Mouse (Mus musculus) midbrain, embryonic 16.5 days (tissue): ENCODE measurements around the gene Cers1. TPM values are rescaled to one million over a fixed set of nuclear protein-coding genes. Genes with fewer than 3 reads are reported as not detected.

ENCODE experiments used
- ATAC-seq: fragments of 200-750 bp; cut with Nextera tagmentation; 2 replicates; pipeline ENCODE4 v1.8.0; 2017; ENCODE audit warnings: moderate TSS enrichment
- H3K27ac ChIP-seq: fragments of 300-500 bp; sonication (generic); 2 replicates; pipeline ENCODE4 v1.5.1; 2014; ENCODE audit warnings: mild to moderate bottlenecking, low read length, mixed read lengths
- H3K27me3 ChIP-seq: fragments of 300-500 bp; sonication (generic); 2 replicates; pipeline ENCODE4 v1.6.1; 2014; ENCODE audit warnings: low read depth, low read length, mixed read lengths; ENCODE audit not compliant: control insufficient read depth, insufficient read depth
- H3K36me3 ChIP-seq: fragments of 300-500 bp; sonication (generic); 2 replicates; pipeline ENCODE4 v1.6.1; 2014; ENCODE audit warnings: mild to moderate bottlenecking, low read length, moderate library complexity, mixed read lengths; ENCODE audit not compliant: control insufficient read depth, insufficient read depth
- H3K4me1 ChIP-seq: fragments of 300-500 bp; sonication (generic); 2 replicates; pipeline ENCODE4 v1.6.1; 2014; ENCODE audit warnings: mild to moderate bottlenecking, low read length, mixed read lengths; ENCODE audit not compliant: control insufficient read depth, insufficient read depth
- H3K4me2 ChIP-seq: fragments of 300-500 bp; sonication (generic); 2 replicates; pipeline ENCODE4 v1.6.1; 2014; ENCODE audit warnings: mild to moderate bottlenecking, low read length, mixed read lengths
- H3K4me3 ChIP-seq: fragments of 300-500 bp; sonication (generic); 2 replicates; pipeline ENCODE4 v1.5.1; 2014; ENCODE audit warnings: low read depth, mild to moderate bottlenecking, low read length, moderate library complexity, mixed read lengths
- H3K9ac ChIP-seq: fragments of 300-500 bp; sonication (generic); 2 replicates; pipeline ENCODE4 v1.6.1; 2014; ENCODE audit warnings: low read depth, low read length, mixed read lengths
- H3K9me3 ChIP-seq: fragments of 300-500 bp; sonication (generic); replicated peaks from 2 replicates; pipeline ENCODE4 v1.6.1; 2014; ENCODE audit warnings: mild to moderate bottlenecking, low read length, mixed read lengths; ENCODE audit not compliant: control insufficient read depth, poor library complexity, severe bottlenecking
- WGBS: fragments of 180-500 bp; shearing (Covaris S2); extraction: QIAGEN DNeasy Blood & Tissue Kit; methylation state at CpG from one replicate; pipeline ENCODE4 v1.1.7; 2014; 5-methylcytosine and 5-hydroxymethylcytosine counted together
- polyA plus RNA-seq: library from polyadenylated mRNA; unstranded; fragments of >200 nt; fragmentation: Nextera tagmentation; extraction: Ambion mirVana; gene quantifications from 2 replicates; pipeline ENCODE4 v1.2.1, GENCODE M21; 2015

Gene Cers1
- polyA plus RNA-seq, 1 experiment from 2014 or later = 42.1 TPM

GRCm38 (mm10) chr8:70342007-70342406 lies 26.4 kb downstream of the Cers1 start:
- Histone ChIP-seq H3K36me3 (peaks cover 47% of the 10 kb centered on the region), H3K27me3 (no peaks in the 10 kb centered on the region), H3K4me3 (no peak overlapping the region), H3K4me2 (no peak overlapping the region), H3K9ac (no peak overlapping the region), H3K4me1 (no peaks in the 10 kb centered on the region), H3K9me3 (no peaks in the 10 kb centered on the region), H3K27ac (no peak overlapping the region)
- no peak for ATAC-seq
- WGBS = 91% methylated on average over 14 of the region's 14 CpGs

- Histone ChIP-seq H3K9ac (no peak overlapping the region), H3K4me3 (no peak overlapping the region), H3K4me1 (no peaks in the 10 kb centered on the region), H3K9me3 (no peaks in the 10 kb centered on the region), H3K27me3 (no peaks in the 10 kb centered on the region), H3K36me3 (peaks cover 36% of the 10 kb centered on the region), H3K27ac (no peak overlapping the region), H3K4me2 (no peak overlapping the region)
- WGBS = 90% methylated on average over 7 of the region's 7 CpGs
- ATAC-seq = no peak
These were observed 27.5 kb downstream of the Cers1 start for GRCm38 (mm10) chr8:70343076-70343475.

- H3K36me3 ChIP-seq = peaks cover 30% of the 10 kb centered on the region
These were observed 28.1 kb downstream of the Cers1 start for GRCm38 (mm10) chr8:70343696-70344095.

GRCm38 (mm10) chr8:70344279-70344678 lies 28.7 kb downstream of the Cers1 start:
- WGBS = 90% methylated on average over 2 of the region's 2 CpGs
- Histone ChIP-seq H3K4me2 (no peak overlapping the region), H3K27me3 (no peaks in the 10 kb centered on the region), H3K36me3 (peaks cover 27% of the 10 kb centered on the region), H3K9ac (no peak overlapping the region), H3K4me1 (peaks cover 3% of the 10 kb centered on the region; the same call in 1 of the 2 replicates), H3K27ac (no peak overlapping the region), H3K9me3 (no peaks in the 10 kb centered on the region), H3K4me3 (no peak overlapping the region)
- 0 out of 2 replicates have a peak, but pooled peaks have one; percentile 3 for ATAC-seq

More at GRCm38 (mm10) chr8:70343696-70344095, 28.1 kb downstream of the Cers1 start:
- H3K4me1 ChIP-seq = no peaks in the 10 kb centered on the region
- no peak overlapping the region for H3K4me2 ChIP-seq
- 62% methylated on average over 6 of the region's 6 CpGs for WGBS
- H3K9me3 ChIP-seq = no peaks in the 10 kb centered on the region
- H3K4me3 ChIP-seq = no peak overlapping the region
- no peak overlapping the region for H3K9ac ChIP-seq
- peak; percentile 66; the same call in 1 of the 2 replicates for ATAC-seq
- no peak overlapping the region for H3K27ac ChIP-seq
- H3K27me3 ChIP-seq = no peaks in the 10 kb centered on the region

GRCm38 (mm10) chr8:70347443-70347842 lies 31.9 kb downstream of the Cers1 start:
- no peak overlapping the region for H3K4me3 ChIP-seq
- no peaks in the 10 kb centered on the region for H3K27me3 ChIP-seq
- H3K4me1 ChIP-seq = peaks cover 31% of the 10 kb centered on the region
- no peak overlapping the region for H3K9ac ChIP-seq
- 92% methylated on average over 4 of the region's 4 CpGs for WGBS
- ATAC-seq = no peak
- peaks cover 4% of the 10 kb centered on the region for H3K36me3 ChIP-seq
- H3K4me2 ChIP-seq = no peak overlapping the region
- H3K9me3 ChIP-seq = no peaks in the 10 kb centered on the region
- no peak overlapping the region for H3K27ac ChIP-seq

- no peak overlapping the region for H3K9ac ChIP-seq
- no peak overlapping the region for H3K4me2 ChIP-seq
- H3K27ac ChIP-seq = no peak overlapping the region
- H3K36me3 ChIP-seq = peaks cover 3% of the 10 kb centered on the region; the same call in 1 of the 2 replicates
- no peak overlapping the region for H3K4me3 ChIP-seq
- ATAC-seq = no peak
- no peaks in the 10 kb centered on the region for H3K9me3 ChIP-seq
- H3K4me1 ChIP-seq = peaks cover 31% of the 10 kb centered on the region
- no peaks in the 10 kb centered on the region for H3K27me3 ChIP-seq
- WGBS = 78% methylated on average over 1 of the region's 1 CpGs
These were observed 32.4 kb downstream of the Cers1 start for GRCm38 (mm10) chr8:70347860-70348420.

GRCm38 (mm10) chr8:70351035-70351999 lies 35.7 kb downstream of the Cers1 start:
- Histone ChIP-seq H3K4me3 (peak overlapping the region; percentile 100), H3K27ac (no peak overlapping the region), H3K36me3 (peaks cover 3% of the 10 kb centered on the region; the same call in 1 of the 2 replicates), H3K27me3 (no peaks in the 10 kb centered on the region), H3K4me1 (peaks cover 38% of the 10 kb centered on the region), H3K9me3 (no peaks in the 10 kb centered on the region), H3K4me2 (peak overlapping the region; percentile 100), H3K9ac (peak overlapping the region; percentile 98)
- no peak for ATAC-seq
- WGBS = 61% methylated on average over 15 of the region's 15 CpGs

GRCm38 (mm10) chr8:70352000-70352384 lies 36.4 kb downstream of the Cers1 start:
- H3K4me2 ChIP-seq = peak overlapping the region; percentile 100
- no peak overlapping the region for H3K27ac ChIP-seq
- no peaks in the 10 kb centered on the region for H3K27me3 ChIP-seq
- peaks cover 38% of the 10 kb centered on the region for H3K4me1 ChIP-seq
- peak overlapping the region; percentile 98 for H3K9ac ChIP-seq
- WGBS = 30% methylated on average over 3 of the region's 3 CpGs
- peaks cover 3% of the 10 kb centered on the region; the same call in 1 of the 2 replicates for H3K36me3 ChIP-seq
- H3K4me3 ChIP-seq = peak overlapping the region; percentile 100
- H3K9me3 ChIP-seq = no peaks in the 10 kb centered on the region
- no peak for ATAC-seq
